Mouse (Mus musculus): Measurements from ENCODE around the gene Tas1r2.

The Tas1r2 gene

GRCm38 (mm10) chr4:139710467-139711334 is 57.4 kb downstream of the Tas1r2 start:
- no peak for DNase-seq (ENCODE audit: low spot score)

- DNase-seq (ENCODE audit: low spot score) = no peak
Observed at GRCm38 (mm10) chr4:139715241-139715932, 62.0 kb downstream of the Tas1r2 start.

- peak; percentile 9 for DNase-seq (ENCODE audit: low spot score)
Observed at GRCm38 (mm10) chr4:139716477-139717169, 63.3 kb downstream of the Tas1r2 start.

- no peak for DNase-seq (ENCODE audit: low spot score)
Observed at GRCm38 (mm10) chr4:139718978-139719377, 65.6 kb downstream of the Tas1r2 start.
